Mouse (Mus musculus): ENCODE results near the gene Dpy19l1. TPM values are rescaled to one million over a fixed set of nuclear protein-coding genes. Genes with fewer than 3 reads are reported as not detected.
A peak's percentile ranks its signal among the peaks of the same experiment; 100 is the strongest.

Gene Dpy19l1
- polyA plus RNA-seq, 1 experiment from 2014 or later = 26.0 TPM

DNA sequence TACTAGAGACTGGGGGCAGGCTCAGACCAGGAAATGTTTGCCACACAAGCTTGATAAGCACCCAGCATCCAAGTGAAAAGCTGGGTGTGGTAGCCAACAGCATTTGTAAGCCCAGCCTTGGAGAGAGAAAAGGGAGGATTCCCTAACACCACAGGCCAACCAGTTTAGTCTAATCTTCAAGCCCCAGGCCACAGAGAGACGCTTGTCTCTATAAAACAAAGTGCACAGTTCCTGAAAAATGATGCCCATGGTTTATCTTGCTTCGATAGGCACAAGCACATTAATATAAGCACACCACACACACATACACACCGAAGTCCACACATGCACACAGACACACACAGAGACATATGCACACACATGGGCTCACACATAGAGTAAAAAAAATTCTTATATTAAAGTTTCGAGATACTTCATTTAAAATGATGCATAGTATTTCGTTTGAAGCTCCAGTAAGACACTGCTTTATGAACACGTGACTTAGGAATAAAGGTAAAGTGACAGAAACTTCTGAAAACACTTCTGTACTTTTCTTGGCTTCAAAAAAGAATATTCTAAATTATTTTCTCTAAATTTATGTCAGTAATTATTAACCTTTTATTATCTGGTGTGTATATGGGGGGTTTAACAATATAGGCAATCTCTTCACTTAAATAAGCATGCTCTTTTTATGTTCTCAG, 14.4 kb downstream of the Dpy19l1 start:
- Histone ChIP-seq H3K4me3 (ENCODE audit: low read depth, low read length) (no peak overlapping the region), H3K27ac (ENCODE audit: low read depth, low read length) (peak overlapping the region; percentile 85), H3K27me3 (replicated peaks; ENCODE audit: control insufficient read depth, insufficient read depth, low read length) (no peaks in the 10 kb centered on the region), H3K4me1 (replicated peaks; ENCODE audit: control insufficient read depth, insufficient read depth, low read length) (peaks cover 45% of the 10 kb centered on the region), H3K9me3 (ENCODE audit: control insufficient read depth, low read length) (no peaks in the 10 kb centered on the region), H3K4me2 (peak overlapping the region; percentile 48), H3K9ac (ENCODE audit: low read depth, low read length) (no peak overlapping the region), H3K36me3 (ENCODE audit: control insufficient read depth, insufficient read depth, low read length) (no peaks in the 10 kb centered on the region)
- no peak for DNase-seq (ENCODE audit: low spot score)
- 54% methylated on average over 6 of the region's 6 CpGs for WGBS
- peak; percentile 93 for ATAC-seq (replicated peaks; ENCODE audit: low FRiP score)

DNA sequence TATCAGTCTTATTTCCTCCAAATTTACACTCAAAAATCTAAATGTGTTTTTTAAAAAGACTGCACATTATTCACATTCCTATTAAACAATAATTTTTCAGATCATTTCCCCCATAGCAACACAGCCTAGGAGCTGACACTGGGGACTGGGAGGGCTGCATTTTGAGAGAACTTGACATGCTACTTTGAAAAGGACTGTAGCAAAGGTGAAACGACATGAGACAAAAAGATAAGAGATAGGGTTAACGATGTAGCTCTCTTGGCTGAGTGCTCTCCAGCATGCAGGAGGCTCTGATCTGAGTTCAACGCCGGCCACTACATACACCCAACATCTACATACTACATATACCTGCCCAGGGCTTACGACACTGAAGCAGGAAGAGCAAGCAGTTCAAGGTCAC, 20.6 kb downstream of the Dpy19l1 start:
- no peak overlapping the region for H3K9ac ChIP-seq (ENCODE audit: low read depth, low read length)
- peaks cover 23% of the 10 kb centered on the region for H3K4me1 ChIP-seq (replicated peaks; ENCODE audit: control insufficient read depth, insufficient read depth, low read length)
- ATAC-seq (replicated peaks; ENCODE audit: low FRiP score) (no peak; the same call in 1 of the 2 replicates), DNase-seq (ENCODE audit: low spot score) (no peak)
- no peaks in the 10 kb centered on the region for H3K9me3 ChIP-seq (ENCODE audit: control insufficient read depth, low read length)
- no peak overlapping the region for H3K27ac ChIP-seq (ENCODE audit: low read depth, low read length)
- no peaks in the 10 kb centered on the region for H3K27me3 ChIP-seq (replicated peaks; ENCODE audit: control insufficient read depth, insufficient read depth, low read length)
- H3K4me2 ChIP-seq = no peak overlapping the region
- peaks cover 2% of the 10 kb centered on the region; the same call in 1 of the 2 replicates for H3K36me3 ChIP-seq (ENCODE audit: control insufficient read depth, insufficient read depth, low read length)
- no peak overlapping the region for H3K4me3 ChIP-seq (ENCODE audit: low read depth, low read length)
- WGBS = 51% methylated on average over 5 of the region's 5 CpGs

DNA sequence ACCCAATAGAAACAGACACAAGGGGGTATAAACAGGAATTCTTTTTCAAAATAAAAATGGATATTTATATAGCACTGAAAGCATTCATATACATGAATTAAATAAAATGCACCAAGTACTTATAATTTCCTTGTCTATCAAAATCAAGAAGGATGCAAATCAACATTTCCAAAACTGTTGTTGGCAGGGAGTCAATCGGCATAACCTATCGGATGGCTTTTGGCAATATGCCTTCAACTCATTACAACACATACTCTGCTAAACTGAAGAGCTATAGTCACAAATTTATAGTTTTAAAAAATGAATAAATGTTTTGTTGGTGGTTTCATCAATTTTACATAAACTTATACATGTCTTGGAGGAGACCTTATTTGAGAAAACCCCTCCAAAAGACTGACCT, 25.7 kb downstream of the Dpy19l1 start:
- no peaks in the 10 kb centered on the region for H3K27me3 ChIP-seq (replicated peaks; ENCODE audit: control insufficient read depth, insufficient read depth, low read length)
- 91% methylated on average over 2 of the region's 2 CpGs for WGBS
- ATAC-seq (replicated peaks; ENCODE audit: low FRiP score) = no peak
- H3K27ac ChIP-seq (ENCODE audit: low read depth, low read length) = no peak overlapping the region
- peaks cover 2% of the 10 kb centered on the region; the same call in 1 of the 2 replicates for H3K36me3 ChIP-seq (ENCODE audit: control insufficient read depth, insufficient read depth, low read length)
- H3K4me1 ChIP-seq (replicated peaks; ENCODE audit: control insufficient read depth, insufficient read depth, low read length) = no peaks in the 10 kb centered on the region; the same call in 1 of the 2 replicates
- H3K9ac ChIP-seq (ENCODE audit: low read depth, low read length) = no peak overlapping the region
- no peak overlapping the region for H3K4me3 ChIP-seq (ENCODE audit: low read depth, low read length)
- DNase-seq (ENCODE audit: low spot score) = no peak
- H3K9me3 ChIP-seq (ENCODE audit: control insufficient read depth, low read length) = no peaks in the 10 kb centered on the region
- H3K4me2 ChIP-seq = no peak overlapping the region

DNA sequence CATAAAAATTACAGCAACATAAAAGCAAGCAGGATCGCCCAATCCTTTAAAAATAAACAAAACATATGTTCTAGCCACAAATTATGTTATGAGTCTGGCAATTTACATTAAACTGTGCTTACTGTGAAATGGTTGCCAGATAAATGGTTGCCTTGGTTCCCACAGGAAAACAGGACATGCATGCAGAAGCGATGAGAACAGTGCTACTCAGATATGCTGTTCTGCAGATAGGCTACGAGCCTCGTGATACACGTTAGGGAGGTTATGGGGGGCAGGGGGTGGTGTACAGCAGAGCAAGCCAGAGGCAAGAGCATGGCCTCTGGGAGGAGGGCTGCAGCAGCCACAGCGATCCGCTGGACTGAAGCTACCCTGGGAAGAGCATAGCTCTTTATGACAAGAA, 29.1 kb downstream of the Dpy19l1 start:
- no peak overlapping the region for H3K27ac ChIP-seq (ENCODE audit: low read depth, low read length)
- no peaks in the 10 kb centered on the region; the same call in 1 of the 2 replicates for H3K4me1 ChIP-seq (replicated peaks; ENCODE audit: control insufficient read depth, insufficient read depth, low read length)
- H3K9ac ChIP-seq (ENCODE audit: low read depth, low read length) = no peak overlapping the region
- peaks cover 2% of the 10 kb centered on the region; the same call in 1 of the 2 replicates for H3K36me3 ChIP-seq (ENCODE audit: control insufficient read depth, insufficient read depth, low read length)
- peak; percentile 56; the same call in 1 of the 2 replicates for ATAC-seq (replicated peaks; ENCODE audit: low FRiP score)
- no peaks in the 10 kb centered on the region for H3K27me3 ChIP-seq (replicated peaks; ENCODE audit: control insufficient read depth, insufficient read depth, low read length)
- 73% methylated on average over 7 of the region's 7 CpGs for WGBS
- no peak overlapping the region for H3K4me2 ChIP-seq
- DNase-seq (ENCODE audit: low spot score) = no peak
- H3K4me3 ChIP-seq (ENCODE audit: low read depth, low read length) = no peak overlapping the region
- H3K9me3 ChIP-seq (ENCODE audit: control insufficient read depth, low read length) = no peaks in the 10 kb centered on the region

DNA sequence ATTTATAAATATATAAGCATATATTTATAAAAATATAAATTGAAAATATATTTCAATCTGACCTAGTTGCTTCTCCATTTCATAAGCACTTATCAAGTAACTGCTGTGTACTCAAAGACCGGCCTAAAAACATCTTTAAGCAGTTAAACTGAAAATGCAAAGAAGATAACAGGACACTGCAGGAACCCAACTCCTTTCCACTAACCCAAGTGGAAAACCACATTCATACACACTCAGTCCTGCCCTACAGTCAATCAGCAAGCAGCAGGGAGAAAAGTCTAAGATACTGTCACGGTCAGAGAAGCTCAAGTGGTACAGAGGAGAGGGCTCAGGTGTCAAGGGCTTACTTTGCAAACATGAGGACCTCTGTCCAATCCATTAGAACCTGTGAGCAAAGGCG, 30.4 kb downstream of the Dpy19l1 start:
- Histone ChIP-seq H3K9me3 (ENCODE audit: control insufficient read depth, low read length) (no peaks in the 10 kb centered on the region), H3K36me3 (ENCODE audit: control insufficient read depth, insufficient read depth, low read length) (peaks cover 2% of the 10 kb centered on the region; the same call in 1 of the 2 replicates), H3K27ac (ENCODE audit: low read depth, low read length) (no peak overlapping the region), H3K27me3 (replicated peaks; ENCODE audit: control insufficient read depth, insufficient read depth, low read length) (no peaks in the 10 kb centered on the region), H3K9ac (ENCODE audit: low read depth, low read length) (no peak overlapping the region), H3K4me1 (replicated peaks; ENCODE audit: control insufficient read depth, insufficient read depth, low read length) (no peaks in the 10 kb centered on the region; the same call in 1 of the 2 replicates), H3K4me2 (no peak overlapping the region), H3K4me3 (ENCODE audit: low read depth, low read length) (no peak overlapping the region)
- no peak for DNase-seq (ENCODE audit: low spot score)
- peak; percentile 60 for ATAC-seq (replicated peaks; ENCODE audit: low FRiP score)
- 58% methylated on average over 3 of the region's 3 CpGs for WGBS

DNA sequence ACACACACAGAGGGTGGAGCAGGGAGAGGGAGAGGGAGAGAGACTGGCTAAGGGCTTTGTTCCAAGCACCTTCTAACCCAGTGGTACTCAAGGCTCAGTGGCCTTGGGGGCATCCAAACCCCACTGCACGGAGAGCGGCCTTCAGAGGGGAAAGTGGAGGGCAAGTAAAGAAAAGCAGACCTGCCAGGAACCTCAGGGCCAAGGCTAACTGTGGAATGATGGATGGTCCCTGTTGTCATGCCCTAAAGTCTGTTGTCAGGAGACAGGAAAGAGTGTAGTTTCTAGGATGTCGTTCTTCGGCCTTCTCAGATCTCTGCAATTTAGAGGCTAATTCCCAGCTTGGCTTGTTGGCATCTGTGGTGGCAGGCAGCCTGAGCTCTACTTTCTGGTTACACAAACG, 32.8 kb downstream of the Dpy19l1 start:
- Histone ChIP-seq H3K4me2 (no peak overlapping the region), H3K27ac (ENCODE audit: low read depth, low read length) (no peak overlapping the region), H3K27me3 (replicated peaks; ENCODE audit: control insufficient read depth, insufficient read depth, low read length) (no peaks in the 10 kb centered on the region), H3K9ac (ENCODE audit: low read depth, low read length) (no peak overlapping the region), H3K4me1 (replicated peaks; ENCODE audit: control insufficient read depth, insufficient read depth, low read length) (no peaks in the 10 kb centered on the region; the same call in 1 of the 2 replicates), H3K36me3 (ENCODE audit: control insufficient read depth, insufficient read depth, low read length) (0 out of 2 replicates have a peak, but pooled peaks cover 4% of the 10 kb centered on the region), H3K4me3 (ENCODE audit: low read depth, low read length) (no peak overlapping the region), H3K9me3 (ENCODE audit: control insufficient read depth, low read length) (no peaks in the 10 kb centered on the region)
- 82% methylated on average over 5 of the region's 5 CpGs for WGBS
- ATAC-seq (replicated peaks; ENCODE audit: low FRiP score) = no peak
- no peak for DNase-seq (ENCODE audit: low spot score)

DNA sequence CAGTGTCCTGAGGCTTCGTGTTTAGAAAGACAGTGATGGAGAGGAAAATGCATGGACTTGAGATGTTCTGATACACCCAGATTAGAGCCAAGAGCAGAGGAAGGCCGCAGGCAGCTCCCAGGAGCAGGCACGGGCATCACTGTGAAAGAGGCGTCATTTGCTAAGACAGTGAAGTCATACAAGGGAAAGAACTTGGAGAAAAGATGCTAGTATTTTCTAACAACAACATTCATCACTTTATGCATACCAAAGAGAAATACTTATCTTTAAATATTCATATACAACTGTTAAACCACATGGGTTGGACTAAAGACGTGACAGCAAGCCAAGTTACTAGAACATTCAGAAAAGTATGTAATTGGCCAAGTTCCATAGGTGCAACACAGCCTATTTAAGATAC, 35.8 kb downstream of the Dpy19l1 start:
- DNase-seq (ENCODE audit: low spot score) (no peak), ATAC-seq (replicated peaks; ENCODE audit: low FRiP score) (no peak)
- H3K4me2 ChIP-seq = no peak overlapping the region
- H3K27ac ChIP-seq (ENCODE audit: low read depth, low read length) = no peak overlapping the region
- 0 out of 2 replicates have a peak, but pooled peaks cover 4% of the 10 kb centered on the region for H3K36me3 ChIP-seq (ENCODE audit: control insufficient read depth, insufficient read depth, low read length)
- no peaks in the 10 kb centered on the region for H3K4me1 ChIP-seq (replicated peaks; ENCODE audit: control insufficient read depth, insufficient read depth, low read length)
- no peak overlapping the region for H3K4me3 ChIP-seq (ENCODE audit: low read depth, low read length)
- no peak overlapping the region for H3K9ac ChIP-seq (ENCODE audit: low read depth, low read length)
- H3K27me3 ChIP-seq (replicated peaks; ENCODE audit: control insufficient read depth, insufficient read depth, low read length) = no peaks in the 10 kb centered on the region
- 88% methylated on average over 5 of the region's 5 CpGs for WGBS
- no peaks in the 10 kb centered on the region for H3K9me3 ChIP-seq (ENCODE audit: control insufficient read depth, low read length)

DNA sequence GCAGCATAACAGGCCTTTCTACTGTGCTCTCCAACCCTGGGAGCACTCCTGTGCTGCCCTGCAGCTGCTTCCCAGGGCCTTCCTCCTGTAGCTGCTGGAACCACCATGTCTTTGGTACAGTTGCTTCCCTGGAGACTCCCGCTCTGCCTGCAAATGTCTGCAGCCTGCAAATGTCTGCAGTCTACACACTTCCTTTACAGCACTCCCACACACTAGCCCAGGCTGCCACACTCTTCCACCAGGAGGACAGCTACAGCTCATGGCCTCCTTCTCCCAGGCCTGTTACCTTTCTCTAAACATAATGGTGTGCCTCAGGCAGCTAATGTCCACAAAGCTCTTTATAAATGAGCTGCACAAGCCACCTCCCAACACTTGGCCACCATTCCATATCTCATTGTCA, 36.3 kb downstream of the Dpy19l1 start:
- Histone ChIP-seq H3K4me3 (ENCODE audit: low read depth, low read length) (no peak overlapping the region), H3K27ac (ENCODE audit: low read depth, low read length) (no peak overlapping the region), H3K36me3 (ENCODE audit: control insufficient read depth, insufficient read depth, low read length) (0 out of 2 replicates have a peak, but pooled peaks cover 4% of the 10 kb centered on the region), H3K4me2 (no peak overlapping the region), H3K4me1 (replicated peaks; ENCODE audit: control insufficient read depth, insufficient read depth, low read length) (no peaks in the 10 kb centered on the region), H3K9me3 (ENCODE audit: control insufficient read depth, low read length) (no peaks in the 10 kb centered on the region), H3K9ac (ENCODE audit: low read depth, low read length) (no peak overlapping the region), H3K27me3 (replicated peaks; ENCODE audit: control insufficient read depth, insufficient read depth, low read length) (no peaks in the 10 kb centered on the region)
- WGBS = 91% methylated on average over 1 of the region's 1 CpGs
- ATAC-seq (replicated peaks; ENCODE audit: low FRiP score) (no peak), DNase-seq (ENCODE audit: low spot score) (no peak)

DNA sequence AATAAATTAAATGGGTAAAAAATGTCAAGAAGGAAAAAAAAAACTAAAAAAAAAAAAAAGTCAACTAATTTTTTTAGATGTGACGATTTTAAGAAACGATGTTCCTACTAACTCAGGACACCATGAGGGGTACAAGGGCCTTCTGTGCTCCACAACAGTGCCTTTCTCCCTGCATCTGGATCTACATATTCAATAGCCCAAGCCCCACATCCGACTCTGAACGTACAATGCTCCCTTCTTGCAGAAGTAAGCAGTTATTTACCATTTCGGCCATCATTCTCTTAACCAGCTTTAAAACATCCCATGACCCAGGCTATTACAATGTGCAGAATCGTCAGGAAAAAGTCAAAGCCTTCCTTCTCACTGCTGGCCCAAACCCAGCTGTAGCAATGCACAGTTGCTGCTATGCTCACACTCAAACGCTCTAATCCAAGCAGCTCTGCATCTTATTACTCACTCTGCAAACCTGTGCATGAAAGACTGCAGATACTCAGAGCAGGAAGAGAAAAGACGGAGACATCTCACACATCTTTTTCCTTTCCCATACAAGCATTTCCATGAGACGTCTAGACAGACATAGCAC, 41.5 kb downstream of the Dpy19l1 start:
- no peak overlapping the region for H3K4me2 ChIP-seq
- DNase-seq (ENCODE audit: low spot score) (no peak), ATAC-seq (replicated peaks; ENCODE audit: low FRiP score) (no peak)
- no peaks in the 10 kb centered on the region for H3K27me3 ChIP-seq (replicated peaks; ENCODE audit: control insufficient read depth, insufficient read depth, low read length)
- H3K9ac ChIP-seq (ENCODE audit: low read depth, low read length) = no peak overlapping the region
- H3K9me3 ChIP-seq (ENCODE audit: control insufficient read depth, low read length) = no peaks in the 10 kb centered on the region
- H3K4me1 ChIP-seq (replicated peaks; ENCODE audit: control insufficient read depth, insufficient read depth, low read length) = no peaks in the 10 kb centered on the region
- H3K27ac ChIP-seq (ENCODE audit: low read depth, low read length) = no peak overlapping the region
- WGBS = 88% methylated on average over 9 of the region's 9 CpGs
- H3K4me3 ChIP-seq (ENCODE audit: low read depth, low read length) = no peak overlapping the region
- H3K36me3 ChIP-seq (ENCODE audit: control insufficient read depth, insufficient read depth, low read length) = 0 out of 2 replicates have a peak, but pooled peaks cover 2% of the 10 kb centered on the region

All from liver, embryonic 11.5 days (tissue).